Mouse (Mus musculus) C2C12 (cell line): Measurements from ENCODE around the gene S100a6.

Experiments used
- CEBPB ChIP-seq: IDR thresholded peaks from one replicate; pipeline ENCODE4 v1.6.1; 2011; ENCODE audit warnings: low read depth, mild to moderate bottlenecking, control low read depth, moderate library complexity
- CTCF ChIP-seq: IDR thresholded peaks from one replicate; pipeline ENCODE4 v1.5.1; 2011; ENCODE audit not compliant: control insufficient read depth, insufficient read depth, insufficient read length
- FOSL1 ChIP-seq: IDR thresholded peaks from one replicate; pipeline ENCODE4 v1.8.0; 2011; ENCODE audit warnings: mild to moderate bottlenecking, low read length; ENCODE audit not compliant: poor library complexity, insufficient read depth, severe bottlenecking
- MAX ChIP-seq: IDR thresholded peaks from one replicate; pipeline ENCODE4 v1.6.1; 2011; ENCODE audit warnings: mild to moderate bottlenecking, control low read depth
- MYOG ChIP-seq: IDR thresholded peaks from one replicate; pipeline ENCODE4 v1.6.1; 2011; ENCODE audit not compliant: control insufficient read depth, insufficient read length; ENCODE audit errors: extremely low read depth
- USF1 ChIP-seq: IDR thresholded peaks from one replicate; pipeline ENCODE4 v1.6.1; 2011; ENCODE audit warnings: low read depth, mild to moderate bottlenecking, control low read depth, moderate library complexity

DNA sequence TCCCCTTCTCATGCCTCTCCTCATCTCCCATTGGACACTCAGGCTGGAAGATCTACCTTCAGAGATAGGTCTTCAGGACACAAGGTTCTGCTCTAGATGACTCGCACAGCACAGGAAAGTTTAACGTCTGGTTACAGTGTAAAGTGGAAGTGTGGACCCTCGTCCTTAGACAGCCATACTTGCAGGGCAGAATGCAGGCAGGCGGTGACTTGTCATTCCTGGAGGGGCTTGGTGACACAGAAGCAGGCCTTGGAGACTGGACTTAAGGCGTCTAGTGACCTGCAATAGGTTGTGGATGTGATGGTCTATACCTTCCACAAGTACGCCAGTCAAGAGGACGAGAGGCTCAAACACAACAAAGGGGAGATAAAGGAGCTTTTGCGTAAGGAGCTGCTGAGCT lies 22.7 kb upstream of the S100a6 start, which contains the start of gene S100a2:
- TF ChIP-seq CTCF (no peak), MAX (no peak), USF1 (no peak), CEBPB (no peak), MYOG (no peak), FOSL1 (no peak)
